Mouse (Mus musculus) myocyte (in vitro differentiated cells): ENCODE data around the gene Oas1a. TPM values are rescaled to one million over a fixed set of nuclear protein-coding genes. Genes with fewer than 3 reads are reported as not detected.

ENCODE experiments used
- H3K27me3 ChIP-seq: one replicate; pipeline ENCODE4 v1.6.1; 2011; ENCODE audit not compliant: control insufficient read depth, insufficient read depth, insufficient read length
- H3K36me3 ChIP-seq: one replicate; pipeline ENCODE4 v1.6.1; 2011; ENCODE audit not compliant: control insufficient read depth, insufficient read depth
- H3K4me2 ChIP-seq: one replicate; pipeline ENCODE4 v1.6.1; 2011; ENCODE audit warnings: low read depth, control low read depth
- H3K4me3 ChIP-seq: one replicate; pipeline ENCODE4 v1.5.1; 2011; ENCODE audit warnings: mild to moderate bottlenecking, control low read depth, moderate library complexity
- H3K79me2 ChIP-seq: one replicate; pipeline ENCODE4 v1.6.1; 2011; ENCODE audit not compliant: control insufficient read depth, insufficient read depth
- H3ac ChIP-seq: one replicate; pipeline ENCODE4 v1.6.1; 2011; ENCODE audit not compliant: control insufficient read depth, insufficient read length
- CEBPB ChIP-seq: IDR thresholded peaks from 2 replicates; pipeline ENCODE4 v1.6.1; 2011; ENCODE audit warnings: mild to moderate bottlenecking, moderate library complexity; ENCODE audit not compliant: poor library complexity, insufficient read depth, severe bottlenecking
- E2F4 ChIP-seq: IDR thresholded peaks from one replicate; pipeline ENCODE4 v1.6.1; 2011; ENCODE audit warnings: mild to moderate bottlenecking, control low read depth, moderate library complexity; ENCODE audit not compliant: insufficient read depth
- MAX ChIP-seq: IDR thresholded peaks from one replicate; pipeline ENCODE4 v1.6.1; 2011; ENCODE audit warnings: low read depth, mild to moderate bottlenecking, control low read depth
- MYOD1 ChIP-seq, 3 experiments: IDR thresholded peaks; one replicate each; pipeline ENCODE4 v1.6.1; 2011; ENCODE audit warnings: control low read depth in 2 of 3, low read depth in 2 of 3, mild to moderate bottlenecking in 2 of 3, moderate library complexity in 1 of 3; ENCODE audit not compliant: insufficient read length in 2 of 3, control insufficient read depth in 1 of 3
- MYOG ChIP-seq, 3 experiments: IDR thresholded peaks; one replicate each; pipeline ENCODE4 v1.6.1; 2011; ENCODE audit warnings: control low read depth in 2 of 3, low read depth in 2 of 3, mild to moderate bottlenecking in 2 of 3; ENCODE audit not compliant: insufficient read length in 2 of 3, control insufficient read depth in 1 of 3, insufficient read depth in 1 of 3
- POLR2A ChIP-seq: IDR thresholded peaks from one replicate; pipeline ENCODE4 v1.6.1; 2011; ENCODE audit warnings: low read depth, mild to moderate bottlenecking, control low read depth, moderate library complexity; ENCODE audit not compliant: insufficient read length
- POLR2AphosphoS2 ChIP-seq: IDR thresholded peaks from one replicate; pipeline ENCODE4 v1.6.1; 2011; ENCODE audit warnings: low read depth, control low read depth; ENCODE audit not compliant: insufficient read length
- REST ChIP-seq: IDR thresholded peaks from one replicate; pipeline ENCODE4 v1.6.1; 2011; ENCODE audit warnings: mild to moderate bottlenecking, control low read depth, moderate library complexity; ENCODE audit not compliant: insufficient read depth, insufficient read length
- SRF ChIP-seq: IDR thresholded peaks from one replicate; pipeline ENCODE4 v1.6.1; 2011; ENCODE audit warnings: low read depth; ENCODE audit not compliant: control insufficient read depth, insufficient read length
- TCF12 ChIP-seq: IDR thresholded peaks from one replicate; pipeline ENCODE4 v1.6.1; 2011; ENCODE audit warnings: mild to moderate bottlenecking, control low read depth; ENCODE audit not compliant: poor library complexity, insufficient read depth, severe bottlenecking
- TCF3 ChIP-seq: IDR thresholded peaks from one replicate; pipeline ENCODE4 v1.6.1; 2011; ENCODE audit warnings: low read depth, control low read depth; ENCODE audit not compliant: insufficient read length
- USF1 ChIP-seq: IDR thresholded peaks from one replicate; pipeline ENCODE4 v1.6.1; 2011; ENCODE audit warnings: low read depth, mild to moderate bottlenecking, control low read depth, moderate library complexity
- polyA plus RNA-seq: library from polyadenylated mRNA; unstranded; fragments of >200 nt; fragmentation: generic; extraction: Trizol; gene quantifications from one replicate; pipeline ENCODE4 v1.2.1, GENCODE M21; 2012; ENCODE audit warnings: missing spikeins

The Oas1a gene
- polyA plus RNA-seq, 1 experiment = 0.06 TPM

GRCm38 (mm10) chr5:120870782-120871181 lies 36.5 kb downstream of the Oas1a start:
- no peak overlapping the region for H3ac ChIP-seq
- no peak overlapping the region for H3K4me3 ChIP-seq
- no peak overlapping the region for H3K4me2 ChIP-seq
- H3K79me2 ChIP-seq = no peaks in the 10 kb centered on the region
- no peaks in the 10 kb centered on the region for H3K27me3 ChIP-seq
- TF ChIP-seq MYOD1 (IDR thresholded peaks at IDR 0.05; ENCODE audit: control insufficient read depth in 1 of 3, insufficient read length in 2 of 3, low read depth in 2 of 3) (no peak), SRF (no peak), MAX (no peak), TCF3 (no peak), TCF12 (no peak), REST (no peak), USF1 (no peak), POLR2A (no peak), CEBPB (no peak), POLR2AphosphoS2 (no peak), MYOG (IDR thresholded peaks at IDR 0.05; ENCODE audit: control insufficient read depth in 1 of 3, insufficient read depth in 1 of 3, insufficient read length in 2 of 3, low read depth in 2 of 3) (no peak), E2F4 (no peak)
- H3K36me3 ChIP-seq = no peaks in the 10 kb centered on the region

- no peaks in the 10 kb centered on the region for H3K27me3 ChIP-seq
- no peak overlapping the region for H3ac ChIP-seq
- TF ChIP-seq USF1 (no peak), MYOG (IDR thresholded peaks at IDR 0.05; ENCODE audit: control insufficient read depth in 1 of 3, insufficient read depth in 1 of 3, insufficient read length in 2 of 3, low read depth in 2 of 3) (no peak), SRF (no peak), E2F4 (no peak), TCF3 (no peak), MAX (no peak)
- H3K79me2 ChIP-seq = no peaks in the 10 kb centered on the region
- H3K4me3 ChIP-seq = no peak overlapping the region
- no peaks in the 10 kb centered on the region for H3K36me3 ChIP-seq
- no peak overlapping the region for H3K4me2 ChIP-seq
Measured at GRCm38 (mm10) chr5:120870081-120870480, 37.2 kb downstream of the Oas1a start.

- Histone ChIP-seq H3K36me3 (no peaks in the 10 kb centered on the region), H3K79me2 (no peaks in the 10 kb centered on the region), H3ac (no peak overlapping the region), H3K4me2 (no peak overlapping the region), H3K27me3 (no peaks in the 10 kb centered on the region), H3K4me3 (no peak overlapping the region)
- TF ChIP-seq CEBPB (no peak), E2F4 (no peak), MYOG (IDR thresholded peaks at IDR 0.05; ENCODE audit: control insufficient read depth in 1 of 3, insufficient read depth in 1 of 3, insufficient read length in 2 of 3, low read depth in 2 of 3) (no peak), POLR2AphosphoS2 (no peak), POLR2A (no peak), SRF (no peak), MAX (no peak), TCF3 (no peak), REST (no peak), TCF12 (no peak), MYOD1 (IDR thresholded peaks at IDR 0.05; ENCODE audit: control insufficient read depth in 1 of 3, insufficient read length in 2 of 3, low read depth in 2 of 3) (no peak), USF1 (no peak)
Measured at GRCm38 (mm10) chr5:120869436-120870015, 37.8 kb downstream of the Oas1a start.

- H3K4me2 ChIP-seq = no peak overlapping the region
- H3K79me2 ChIP-seq = no peaks in the 10 kb centered on the region
- H3K36me3 ChIP-seq = no peaks in the 10 kb centered on the region
- TF ChIP-seq POLR2AphosphoS2 = no peak
- no peak for TF ChIP-seq TCF3
- TF ChIP-seq SRF = no peak
- H3K27me3 ChIP-seq = no peaks in the 10 kb centered on the region
- H3K4me3 ChIP-seq = no peak overlapping the region
- H3ac ChIP-seq = no peak overlapping the region
Measured at GRCm38 (mm10) chr5:120865336-120865860, 41.9 kb downstream of the Oas1a start.

GRCm38 (mm10) chr5:120861121-120861520 lies 46.2 kb downstream of the Oas1a start, which contains the start of gene Oas1h:
TSS of gene Oas1h (plus strand) at chr5:120861421.
- Histone ChIP-seq H3K4me2 (no peak within 1 kb of the TSS), H3K79me2 (no peaks in the 10 kb centered on the region), H3K27me3 (no peaks in the 10 kb centered on the region), H3K4me3 (no peak within 1 kb of the TSS), H3ac (no peak within 1 kb of the TSS), H3K36me3 (no peaks in the 10 kb centered on the region)
- TF ChIP-seq POLR2A (no peak), USF1 (no peak), TCF12 (no peak), CEBPB (no peak), REST (no peak), SRF (no peak), MYOD1 (IDR thresholded peaks at IDR 0.05; ENCODE audit: control insufficient read depth in 1 of 3, insufficient read length in 2 of 3, low read depth in 2 of 3) (no peak), POLR2AphosphoS2 (no peak), MYOG (IDR thresholded peaks at IDR 0.05; ENCODE audit: control insufficient read depth in 1 of 3, insufficient read depth in 1 of 3, insufficient read length in 2 of 3, low read depth in 2 of 3) (no peak), E2F4 (no peak), MAX (no peak), TCF3 (no peak)
